Mouse (Mus musculus) cerebellum, postnatal 25 days (tissue): ENCODE results near the gene Skiv2l.
"Not testable (repeated sequence)": the region's sequence is repeated elsewhere in the genome, so short reads cannot be mapped to it uniquely, and the experiment has no call there.

Source experiments
- DNase-seq, 2 experiments: peaks; one replicate each; pipeline ENCODE4 v3.0.0; 2021; ENCODE audit warnings: mixed read lengths in 2 of 2

The Skiv2l gene

DNA sequence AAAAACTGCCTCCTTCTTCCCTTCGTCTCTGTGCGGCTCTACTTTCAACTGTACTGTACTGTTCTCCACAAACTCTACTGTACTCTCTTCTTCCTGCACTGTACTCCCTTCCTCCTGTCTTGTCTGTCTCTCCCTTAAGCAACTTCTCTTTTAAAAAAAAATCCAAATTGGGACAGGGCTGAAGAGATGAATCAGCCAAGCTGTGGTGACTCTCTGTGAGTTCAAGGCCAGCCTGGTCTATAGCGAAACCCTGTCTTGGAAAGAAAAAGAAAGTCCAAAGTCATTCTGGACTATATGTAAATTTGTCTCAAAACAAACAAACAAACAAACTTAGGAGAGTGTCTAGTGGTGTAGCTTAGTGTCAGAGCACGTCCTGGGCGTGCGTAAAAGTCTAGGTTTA is 24.3 kb upstream of the Skiv2l start:
- no peak for DNase-seq

DNA sequence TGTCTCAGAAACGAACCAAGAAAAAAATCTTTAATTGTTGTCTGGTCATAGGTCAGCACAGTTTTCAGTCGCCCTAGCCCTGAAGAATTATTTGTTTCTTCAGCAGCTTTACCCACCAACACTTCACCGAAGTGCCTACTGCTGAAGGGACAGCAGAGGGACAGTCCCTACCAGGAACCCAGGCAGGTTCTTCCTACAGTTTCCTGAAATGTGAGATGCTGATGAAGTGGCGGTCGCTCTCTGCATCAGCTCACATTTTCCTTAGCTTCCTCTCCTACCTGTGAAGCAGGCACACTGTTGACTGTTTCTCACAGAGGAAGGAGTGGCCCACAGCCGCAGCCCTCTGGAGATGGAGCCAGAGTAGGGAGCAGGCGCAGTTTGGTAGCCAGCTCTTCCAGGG is 16.0 kb upstream of the Skiv2l start:
- no peak for DNase-seq

DNA sequence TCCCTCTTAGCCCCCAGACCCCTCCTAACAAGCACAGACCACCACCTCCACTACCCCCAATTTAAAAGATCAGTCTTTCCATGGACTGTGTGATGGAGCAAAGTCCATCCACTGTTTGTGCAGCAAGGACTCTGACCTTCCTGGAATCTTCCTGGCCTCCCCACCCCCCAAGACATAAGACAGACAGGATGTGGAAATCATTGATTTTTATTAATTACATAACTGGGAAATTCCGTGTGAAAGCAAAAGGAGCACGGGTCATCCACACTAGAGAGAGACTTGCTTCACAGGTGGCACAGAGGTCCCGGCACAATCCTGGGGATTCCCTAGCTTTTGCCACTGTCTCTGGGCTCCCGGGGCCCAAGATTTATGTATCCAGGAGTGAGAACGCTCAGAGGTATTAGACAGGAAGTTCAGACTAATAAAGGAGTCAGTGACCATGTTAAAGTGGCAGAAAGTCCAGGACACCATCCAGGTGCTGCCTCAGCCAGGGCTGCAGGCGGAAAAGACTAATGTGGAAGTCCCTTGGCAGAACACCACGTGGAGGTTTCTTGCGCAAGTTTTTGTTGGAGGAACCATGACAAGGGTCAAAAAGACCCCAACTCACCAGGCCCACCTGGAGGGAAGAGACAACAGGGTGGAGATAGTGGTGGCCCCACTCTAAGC is 12.5 kb upstream of the Skiv2l start, which contains the start of gene Cfb:
Gene Cfb (minus strand): TSS at position 103 of the 666 bp plus-strand sequence.
- DNase-seq, result no peak

DNA sequence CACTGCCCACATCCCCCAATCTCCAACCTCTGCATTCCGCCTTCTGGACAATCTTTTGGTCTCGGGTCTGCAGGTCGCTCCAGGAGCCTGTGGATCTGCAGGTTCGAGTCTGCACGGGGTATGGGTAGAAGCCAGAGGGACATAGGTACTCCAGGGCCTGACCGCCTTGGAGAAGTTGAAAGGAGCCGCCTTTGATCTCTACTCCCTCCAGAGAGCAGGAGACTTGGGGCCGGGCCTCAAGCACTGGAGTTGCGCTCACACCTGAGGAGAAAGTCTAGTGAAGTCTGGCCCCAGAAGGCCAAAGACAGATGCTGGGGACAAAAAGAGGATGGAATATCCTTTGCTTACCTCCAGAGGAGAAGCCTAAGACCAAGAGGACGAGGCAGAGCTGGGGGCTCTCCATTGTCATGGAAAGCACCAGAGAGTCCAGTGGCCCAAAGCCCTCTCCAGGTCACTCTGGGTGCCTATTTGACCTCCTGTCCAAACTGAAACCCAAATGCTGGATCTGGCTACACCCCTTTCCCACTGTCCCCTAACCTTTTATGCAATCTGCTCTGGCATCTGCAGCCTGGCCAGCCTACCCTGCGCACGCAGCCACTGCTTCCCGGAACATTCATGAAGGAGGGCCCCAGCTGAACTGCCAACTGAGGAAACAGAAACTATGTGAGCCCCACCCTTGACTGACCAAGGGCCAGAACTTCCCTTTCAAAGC is 11.8 kb upstream of the Skiv2l start:
- DNase-seq, result no peak

DNA sequence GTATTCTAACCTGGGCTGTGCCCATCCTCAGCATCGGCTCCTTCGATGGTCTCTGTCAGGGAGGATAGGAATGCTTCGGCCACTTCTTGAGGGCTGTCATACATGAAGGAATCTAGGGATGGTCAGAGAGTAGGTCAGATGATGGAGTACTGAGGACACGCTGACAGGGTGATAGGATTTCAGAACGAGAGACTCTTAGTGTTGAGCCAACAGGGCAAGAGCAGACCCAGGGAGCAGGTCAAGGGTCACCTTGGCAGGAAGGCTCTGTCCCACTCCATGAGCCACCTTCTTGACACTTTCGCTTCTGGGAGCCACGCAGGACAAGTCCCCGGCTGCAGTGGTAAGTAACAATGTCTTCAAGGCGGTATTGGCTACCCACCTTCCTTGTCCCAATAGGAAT is 10.5 kb upstream of the Skiv2l start:
- no peak for DNase-seq

DNA sequence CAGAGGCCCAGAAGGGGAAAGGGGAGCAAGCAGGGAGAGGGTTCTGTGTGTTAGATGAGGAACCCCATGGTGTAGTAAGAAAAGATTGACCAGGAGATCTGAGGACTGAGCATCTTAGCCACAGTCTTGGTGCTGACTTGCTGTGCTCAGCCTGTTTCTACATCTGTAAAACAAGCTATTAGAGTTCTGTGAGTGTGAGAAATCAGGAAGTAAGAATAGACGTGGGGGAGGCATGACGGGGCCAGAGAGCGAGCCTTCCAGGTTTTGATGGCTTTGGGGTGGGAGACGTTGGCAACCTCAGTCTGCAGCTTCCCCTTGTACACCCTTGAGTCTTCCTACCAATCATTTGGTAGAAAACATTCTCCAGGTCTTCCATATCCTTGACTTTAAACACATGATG is 8.7 kb upstream of the Skiv2l start:
- no peak for DNase-seq

DNA sequence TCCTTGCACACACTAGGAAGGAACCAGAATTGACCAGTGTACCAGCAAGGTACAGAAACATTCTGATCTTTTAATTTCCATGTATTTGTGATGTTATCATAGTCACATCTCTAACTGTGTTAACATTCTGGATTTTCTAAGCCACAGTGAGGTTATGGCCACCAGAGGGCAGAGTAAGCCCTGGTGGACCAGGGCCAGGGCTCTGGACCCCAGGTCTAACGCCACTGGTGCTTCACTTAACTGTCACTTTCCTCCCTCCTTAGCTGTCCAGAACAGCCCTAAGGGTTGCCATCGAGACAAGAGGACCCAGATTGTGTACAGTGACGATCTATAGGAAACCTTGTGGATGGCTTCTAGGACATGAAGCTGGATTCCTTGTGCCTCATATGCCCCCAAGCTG is 5.8 kb upstream of the Skiv2l start:
- peak; percentile 38 to 66 for DNase-seq

DNA sequence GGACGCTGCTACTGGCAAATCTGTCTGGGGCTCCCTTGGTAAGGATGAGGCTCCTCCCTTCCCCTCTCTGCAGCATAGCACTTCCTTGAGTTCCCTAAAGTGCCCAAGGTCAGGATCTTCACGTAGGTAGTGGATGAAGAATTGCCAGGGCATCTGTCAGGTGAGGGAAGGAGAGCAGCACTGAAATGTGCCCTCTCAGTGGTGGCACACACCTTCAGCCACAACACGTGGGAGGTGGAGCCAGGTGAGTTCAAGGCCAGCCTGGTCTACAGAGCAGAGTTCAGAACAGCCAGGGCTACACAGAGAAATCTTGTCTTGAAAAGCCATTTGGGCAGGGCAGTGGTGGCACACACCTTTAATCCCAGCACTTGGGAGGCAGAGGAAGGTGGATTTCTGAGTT is 4.8 kb upstream of the Skiv2l start:
- no peak for DNase-seq

DNA sequence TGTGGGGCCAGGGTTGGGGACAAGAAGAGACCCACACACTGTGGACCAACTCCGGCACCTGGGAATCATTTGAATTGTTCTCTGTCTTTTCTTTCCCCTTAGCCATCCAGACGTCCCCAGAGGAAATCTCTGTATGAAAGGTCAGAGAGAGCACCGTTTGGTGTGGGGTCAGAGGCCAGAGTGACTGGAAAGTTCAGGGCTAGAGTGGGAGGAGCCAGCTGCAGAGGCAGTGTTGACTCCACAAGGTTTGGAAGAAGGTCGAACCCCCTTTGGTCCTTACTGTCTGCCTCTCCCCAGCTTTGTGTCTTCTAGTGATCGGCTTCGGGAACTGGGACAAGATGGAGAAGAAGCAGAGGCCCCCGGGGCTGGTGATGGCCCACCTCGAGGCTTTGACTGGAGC is 3.5 kb upstream of the Skiv2l start:
- DNase-seq, result no peak

DNA sequence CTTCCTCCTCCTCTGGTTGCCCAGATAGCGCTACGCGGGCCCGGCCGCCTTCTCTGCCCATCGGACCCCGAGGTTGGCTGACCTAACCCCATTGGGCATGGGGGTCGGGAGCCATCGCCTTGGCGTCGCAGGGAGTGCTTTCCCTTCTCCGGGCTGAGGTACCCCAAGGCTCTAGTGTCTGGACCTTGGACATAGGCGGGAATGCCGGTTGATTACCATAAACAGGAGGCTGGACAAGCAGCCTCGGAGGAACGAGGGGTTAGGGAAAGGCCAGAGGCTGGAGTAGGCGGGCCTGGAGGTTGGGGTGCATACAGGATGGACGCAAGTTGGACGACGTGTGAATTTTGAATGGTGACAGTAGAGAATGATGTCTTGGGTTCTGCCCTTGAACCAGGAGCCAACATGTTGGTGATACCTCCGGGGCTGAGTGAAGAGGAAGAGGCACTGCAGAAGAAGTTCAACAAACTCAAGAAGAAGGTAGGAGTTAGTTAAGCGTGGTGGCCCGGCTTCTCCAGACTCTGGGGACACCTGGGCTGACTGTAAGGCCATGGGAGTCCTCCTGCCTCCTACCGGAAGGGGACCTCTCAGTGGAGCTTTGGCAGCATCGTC is 611 bp upstream of the Skiv2l start:
- DNase-seq, result no peak

DNA sequence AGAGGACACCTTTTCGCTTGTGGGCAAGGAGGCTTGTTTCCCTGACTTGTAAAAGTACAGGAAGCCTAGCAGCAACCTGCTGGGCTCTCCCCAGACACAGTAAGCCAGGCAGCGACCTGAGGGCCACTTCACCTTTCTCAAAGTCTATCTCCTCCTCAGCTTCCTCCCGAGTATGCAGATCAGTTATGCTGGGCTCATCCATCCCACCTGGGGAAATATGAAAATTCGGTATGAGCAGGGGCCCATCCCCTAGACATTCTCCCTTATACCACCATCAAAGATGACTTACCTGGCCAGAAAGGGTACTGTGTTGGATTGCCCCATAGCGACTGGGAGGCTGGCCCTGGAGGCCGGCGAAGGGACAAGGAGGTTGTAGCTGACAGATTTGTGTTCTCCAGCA is 2.4 kb downstream of the Skiv2l start:
- peak in 1 of 2 experiments; percentile 2 for DNase-seq

DNA sequence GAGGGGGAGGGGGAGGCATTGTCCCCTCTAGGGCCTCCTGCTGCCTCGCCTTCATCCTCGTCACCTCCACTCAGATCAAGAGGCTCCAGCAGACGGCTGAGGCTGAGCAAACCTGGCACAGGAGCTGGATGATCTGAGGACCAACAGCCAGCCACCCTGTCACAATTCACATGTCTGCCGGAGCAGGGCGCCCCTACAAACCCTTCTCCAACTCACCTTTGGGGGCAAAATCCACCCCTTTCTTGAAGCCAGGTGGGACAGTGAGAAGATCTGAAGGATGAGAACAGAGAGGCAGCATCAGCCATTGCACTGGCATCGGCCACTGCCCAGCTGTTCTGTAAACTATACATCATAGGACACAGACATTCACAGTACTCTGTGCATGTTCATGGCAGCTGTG is 2.8 kb downstream of the Skiv2l start:
- peak in 1 of 2 experiments; percentile 2 for DNase-seq

DNA sequence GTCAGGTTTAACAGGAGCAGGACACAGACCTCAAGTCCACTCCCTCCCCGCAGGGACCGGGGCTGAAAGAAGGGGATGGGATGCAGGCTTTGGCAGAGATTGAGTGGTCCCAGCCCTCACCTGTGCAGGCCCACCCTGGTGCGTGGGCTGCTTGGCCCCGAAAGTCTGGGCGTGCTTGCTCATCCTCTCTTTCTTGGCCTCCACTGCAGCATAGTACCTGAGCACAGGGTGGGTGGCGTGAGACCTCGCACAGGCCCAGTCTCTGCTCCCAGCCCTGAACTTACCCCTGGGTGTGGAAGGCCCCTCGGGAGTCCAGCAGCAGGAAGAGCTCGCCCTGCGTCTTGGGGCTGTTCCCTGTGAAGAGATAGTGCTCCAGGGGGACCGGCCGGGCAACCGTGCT is 5.1 kb downstream of the Skiv2l start:
- no peak for DNase-seq

DNA sequence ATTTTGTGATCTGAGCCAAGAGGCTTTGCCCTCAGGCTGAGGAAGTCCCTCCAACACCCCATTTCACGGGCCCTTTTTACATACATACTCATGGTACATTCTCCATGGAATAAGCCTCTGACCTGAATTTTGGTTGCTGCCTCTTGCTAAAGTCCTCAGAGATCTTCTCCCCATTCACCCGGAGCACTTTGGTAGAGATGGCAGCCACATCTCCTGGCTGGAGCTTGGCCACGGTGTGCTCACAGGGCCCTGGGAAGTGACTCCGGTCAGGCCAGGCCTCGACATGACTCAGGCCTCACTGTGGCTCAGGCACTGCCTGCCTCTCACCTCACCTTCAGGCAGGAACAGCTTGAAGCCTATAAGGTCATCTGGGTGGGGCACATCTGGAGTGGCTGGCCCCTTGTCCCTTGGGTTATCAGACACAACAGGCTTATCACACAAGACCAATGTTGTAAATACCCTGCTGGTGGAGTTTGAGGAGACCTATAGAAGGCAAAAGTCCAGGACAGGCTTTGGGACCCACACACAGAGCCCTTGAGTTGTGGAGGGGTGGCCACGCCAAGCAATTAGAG is 9.2 kb downstream of the Skiv2l start:
- DNase-seq, result no peak

DNA sequence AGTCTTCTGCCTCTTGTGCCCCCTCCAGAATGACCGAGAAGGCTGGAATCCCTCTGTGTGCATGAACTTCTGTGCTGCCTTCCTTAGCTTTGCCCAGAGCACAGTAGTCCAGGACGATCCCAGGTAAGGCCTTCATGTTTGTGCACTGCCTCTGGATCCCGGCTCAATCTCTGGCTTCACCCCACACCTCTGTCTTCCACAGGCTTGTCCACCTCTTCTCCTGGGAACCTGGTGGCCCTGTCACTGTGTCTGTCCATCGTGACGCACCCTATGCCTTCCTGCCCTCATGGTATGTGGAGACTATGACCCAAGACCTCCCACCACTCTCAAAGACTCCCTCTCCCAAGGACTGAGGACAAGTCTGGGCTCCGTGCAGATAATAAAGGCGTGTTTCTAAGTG is 11.2 kb downstream of the Skiv2l start:
- no peak for DNase-seq

DNA sequence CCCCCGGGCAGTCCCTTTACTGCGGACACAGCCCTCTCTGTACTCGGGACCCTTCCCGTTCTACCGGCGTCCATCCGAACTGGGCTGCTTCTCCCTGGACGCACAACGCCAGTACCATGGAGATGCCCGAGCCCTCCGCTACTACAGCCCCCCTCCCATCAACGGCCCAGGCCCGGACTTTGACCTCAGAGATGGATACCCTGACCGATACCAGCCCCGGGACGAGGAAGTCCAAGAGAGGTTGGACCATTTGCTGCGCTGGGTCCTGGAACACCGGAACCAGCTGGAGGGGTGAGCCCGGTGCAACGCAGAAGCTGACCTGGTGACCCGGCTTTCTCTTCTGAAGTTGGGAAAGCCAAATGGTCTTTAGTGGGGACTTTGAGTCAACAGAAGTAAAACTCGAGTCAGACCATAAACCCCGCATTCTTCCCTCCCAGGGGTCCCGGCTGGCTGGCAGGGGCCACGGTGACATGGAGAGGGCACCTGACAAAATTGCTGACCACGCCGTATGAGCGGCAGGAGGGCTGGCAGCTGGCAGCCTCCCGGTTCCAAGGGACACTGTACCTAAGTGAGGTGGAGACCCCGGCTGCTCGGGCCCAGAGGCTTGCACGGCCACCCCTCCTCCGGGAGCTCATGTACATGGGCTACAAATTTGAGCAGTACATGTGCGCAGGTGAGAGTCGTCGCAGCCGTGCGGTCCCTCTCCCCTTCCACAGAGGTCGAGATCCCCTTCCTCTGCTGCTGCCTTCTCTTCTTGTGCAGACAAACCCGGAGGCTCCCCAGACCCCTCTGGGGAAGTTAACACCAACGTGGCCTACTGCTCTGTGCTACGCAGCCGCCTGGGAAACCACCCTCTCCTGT is 12.3 kb downstream of the Skiv2l start:
- peak in 1 of 2 experiments; percentile 39 for DNase-seq

DNA sequence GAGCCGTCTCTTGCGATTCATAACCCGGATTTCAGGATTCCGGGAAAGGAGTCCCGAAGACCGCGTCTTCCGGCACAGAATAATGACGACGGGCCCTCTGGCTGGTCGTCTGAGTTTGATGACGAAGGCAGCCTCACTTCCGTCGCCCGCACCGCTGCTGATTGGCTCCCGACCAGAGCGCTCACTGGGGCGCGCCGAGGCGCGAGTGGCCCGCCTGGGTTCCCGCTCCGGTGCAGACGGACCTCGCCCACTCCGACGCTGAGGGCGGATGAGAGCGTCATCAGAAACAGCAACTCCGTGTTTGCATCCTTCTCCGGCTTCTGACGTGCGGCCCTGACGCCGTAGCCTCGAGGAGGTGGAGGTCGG is 13.2 kb downstream of the Skiv2l start, which contains the start of the genes Stk19 and Dxo:
Gene Stk19 (minus strand): TSS at position 90 of the 366 bp plus-strand sequence.
Gene Dxo (plus strand): TSS at position 164 of the 366 bp plus-strand sequence.
- peak; percentile 98 for DNase-seq

DNA sequence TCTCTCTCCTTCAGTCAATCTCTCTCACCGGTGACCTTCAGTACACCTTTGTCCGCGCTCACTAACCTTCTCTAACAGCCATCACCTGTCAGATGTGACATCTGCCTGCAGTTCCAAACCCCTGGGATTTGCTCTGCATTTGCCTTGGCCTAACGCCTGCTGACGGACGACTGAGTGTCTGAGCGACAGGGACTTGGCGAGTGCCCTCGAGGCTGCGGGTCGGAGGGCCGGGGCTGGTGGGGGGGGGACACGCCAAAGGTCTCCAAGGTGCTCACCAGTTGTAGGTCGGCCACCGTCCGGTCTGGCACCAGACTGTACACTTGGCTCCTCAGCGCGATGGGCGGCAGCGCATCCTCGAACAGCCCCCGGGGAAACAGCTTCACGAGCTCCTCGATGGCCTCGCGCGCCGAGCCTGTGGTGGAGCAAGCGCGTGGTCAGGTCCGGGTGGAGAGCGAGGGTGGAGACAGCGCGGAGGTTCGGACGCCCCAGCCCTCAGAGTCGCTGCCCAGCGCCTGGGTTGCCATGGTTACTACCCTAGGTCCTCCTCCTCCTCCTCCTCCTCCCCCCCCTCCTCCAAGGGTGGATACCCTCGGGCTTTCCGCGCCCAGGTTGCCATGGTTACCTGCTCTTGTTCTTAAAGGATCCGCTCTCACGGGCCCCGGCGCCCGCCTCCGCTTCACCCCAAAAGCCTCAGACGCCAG is 13.7 kb downstream of the Skiv2l start:
- DNase-seq, result no peak

DNA sequence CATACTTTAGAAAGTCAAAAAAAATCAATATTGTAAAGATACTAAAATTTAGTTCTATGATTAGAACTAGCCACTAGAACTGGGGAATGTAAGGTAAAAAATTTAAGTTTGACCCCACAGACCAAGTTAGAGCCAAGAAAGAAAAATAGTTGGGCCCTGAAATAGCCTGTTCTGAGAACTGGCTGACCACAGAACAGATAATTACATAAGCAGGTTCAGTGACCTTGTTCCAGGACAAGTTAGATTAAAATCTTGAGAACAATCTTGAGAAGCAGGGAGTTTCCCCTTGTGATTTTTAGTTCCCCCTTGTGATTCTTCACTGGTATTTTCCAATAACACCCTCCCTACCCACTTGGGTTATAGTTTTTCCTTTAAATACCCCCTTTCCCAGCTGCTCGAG is 19.2 kb downstream of the Skiv2l start:
- not testable (repeated sequence) for DNase-seq

DNA sequence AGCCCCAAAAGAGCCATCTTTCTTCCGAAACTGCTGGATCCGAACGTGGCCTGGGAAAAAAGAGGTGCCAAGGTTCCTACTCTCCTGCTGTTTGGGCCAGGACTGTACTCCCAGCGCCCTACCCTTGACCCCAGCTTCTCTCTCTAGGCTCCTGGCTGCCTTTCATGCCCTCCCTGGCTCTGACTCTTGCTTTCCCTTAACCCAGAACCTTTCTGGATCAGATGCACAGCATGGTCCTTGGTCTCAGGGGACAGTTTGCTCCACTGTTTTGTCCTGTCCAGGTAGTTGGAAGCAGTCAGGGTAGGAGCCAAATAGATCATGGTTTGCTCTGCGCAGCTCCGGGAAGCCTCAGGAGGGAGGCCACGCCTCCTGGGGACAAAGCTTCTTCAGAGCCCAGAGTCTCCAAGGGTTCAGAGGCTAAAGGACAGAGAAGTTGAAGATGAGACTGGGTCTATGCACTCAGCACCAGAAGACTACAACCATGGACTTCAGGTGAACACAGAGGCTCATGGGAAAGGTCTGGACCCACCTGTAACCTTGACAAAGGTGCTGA is 35.1 kb downstream of the Skiv2l start:
- no peak for DNase-seq

DNA sequence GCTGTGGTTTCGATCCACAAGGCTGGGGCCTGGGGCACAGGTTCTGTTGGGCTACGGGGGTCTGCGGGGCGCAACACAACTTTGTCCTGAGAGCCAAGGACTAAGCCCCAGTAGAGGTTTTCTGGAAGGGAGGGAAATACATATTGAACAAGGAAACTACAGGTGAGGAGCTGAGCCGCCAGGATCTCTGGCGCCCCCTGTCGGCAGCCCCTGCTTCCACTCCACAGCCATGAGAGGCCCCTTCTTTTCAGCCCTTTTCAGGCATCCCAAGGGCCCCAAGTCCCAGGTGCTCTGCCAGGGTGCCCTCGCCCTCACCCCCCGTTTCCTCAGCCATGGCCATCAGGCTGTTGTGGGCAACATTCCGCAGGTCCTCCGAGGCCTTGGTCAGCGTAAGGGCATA is 36.3 kb downstream of the Skiv2l start:
- DNase-seq, result peak; percentile 56 to 72

DNA sequence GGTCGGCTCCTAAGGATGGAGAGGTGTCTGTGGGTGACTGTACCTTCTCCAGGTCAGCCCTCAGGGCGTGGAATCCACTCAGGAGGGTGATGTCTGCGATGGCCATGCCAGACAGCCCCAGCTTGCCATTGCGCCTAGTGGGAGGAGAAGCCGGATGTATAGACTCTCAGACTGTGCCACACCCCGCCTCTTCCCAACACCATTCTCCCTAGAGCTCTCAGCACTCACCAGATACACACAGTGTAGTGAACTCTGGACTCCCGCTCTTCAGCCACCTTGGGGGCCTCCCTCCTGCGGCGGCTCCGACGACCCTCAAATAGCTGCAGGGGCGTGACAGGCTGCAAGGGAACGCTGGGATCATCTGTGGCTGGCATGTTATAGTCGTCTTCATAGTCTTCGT is 38.7 kb downstream of the Skiv2l start:
- DNase-seq, result no peak
